Mouse (Mus musculus): ENCODE measurements around the gene Gm6034. TPM values are rescaled to one million over a fixed set of nuclear protein-coding genes. Genes with fewer than 3 reads are reported as not detected.

The Gm6034 gene
- polyA plus RNA-seq, 1 experiment = 0.22 TPM

DNA sequence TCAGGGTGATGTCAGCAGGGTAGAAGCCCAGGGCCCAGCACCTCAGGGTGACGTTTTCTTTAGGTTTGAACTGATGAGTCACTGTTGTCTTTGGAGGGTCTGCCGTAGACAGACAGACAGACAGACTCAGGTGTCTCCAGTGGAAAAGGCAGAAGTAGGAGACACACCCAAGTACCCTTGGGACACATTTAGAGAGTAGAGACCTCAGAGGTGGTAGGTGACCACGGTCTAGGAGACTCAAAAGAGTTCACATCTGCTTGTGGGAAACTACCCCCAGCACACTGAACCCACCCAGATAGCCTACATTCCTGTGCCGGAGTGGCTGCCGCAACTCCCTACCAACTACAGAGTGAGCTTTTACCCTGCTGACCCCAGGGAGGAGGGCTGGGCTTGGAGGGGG is 27.8 kb upstream of the Gm6034 start:
- TF ChIP-seq CTCF (IDR thresholded peaks at IDR 0.05; ENCODE audit: extremely low read depth, insufficient read depth, insufficient read length, insufficient replicate concordance) = no peak
- TF ChIP-seq POLR2A (IDR thresholded peaks at IDR 0.05; ENCODE audit: low read depth, low read length) = no peak
- H3K4me1 ChIP-seq (ENCODE audit: control insufficient read depth, insufficient read depth, insufficient read length) = peaks cover 9% of the 10 kb centered on the region; the same call in 1 of the 2 replicates
- H3K4me3 ChIP-seq (ENCODE audit: extremely low read depth, insufficient read depth, insufficient read length) = no peak overlapping the region
- H3K36me3 ChIP-seq (ENCODE audit: control insufficient read depth, insufficient read depth, low read length) = peaks cover 33% of the 10 kb centered on the region
- no peaks in the 10 kb centered on the region for H3K27me3 ChIP-seq (ENCODE audit: control insufficient read depth, insufficient read depth, low read length)
- no peak overlapping the region for H3K27ac ChIP-seq (ENCODE audit: insufficient read depth, low read length)
- DNase-seq (ENCODE audit: low read depth in 1 of 2, low spot score in 2 of 2) = no peak
- WGBS = 91% methylated on average over 5 of the region's 5 CpGs

DNA sequence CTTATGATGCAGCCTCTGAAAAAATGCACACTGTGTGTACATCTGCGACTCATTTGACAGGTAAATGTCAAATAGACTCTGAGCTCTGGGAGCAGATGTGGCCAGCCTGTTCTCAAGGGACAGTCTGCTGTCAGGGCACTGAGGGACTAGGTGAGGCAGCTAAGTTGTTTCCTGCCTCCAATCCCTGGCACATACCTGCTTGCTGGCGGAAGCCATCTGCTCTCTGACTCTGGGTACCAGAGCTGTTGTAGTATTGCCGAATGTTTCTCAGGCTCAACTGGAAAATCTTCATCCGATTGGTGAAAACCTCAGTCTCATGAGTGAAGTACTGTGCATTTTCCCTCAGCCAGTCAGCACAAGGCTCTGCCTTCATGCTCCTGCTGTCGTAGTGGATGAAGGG is 25.7 kb upstream of the Gm6034 start:
- Histone ChIP-seq H3K36me3 (ENCODE audit: control insufficient read depth, insufficient read depth, low read length) (peaks cover 33% of the 10 kb centered on the region), H3K27me3 (ENCODE audit: control insufficient read depth, insufficient read depth, low read length) (no peaks in the 10 kb centered on the region), H3K4me3 (ENCODE audit: extremely low read depth, insufficient read depth, insufficient read length) (no peak overlapping the region), H3K27ac (ENCODE audit: insufficient read depth, low read length) (no peak overlapping the region), H3K4me1 (ENCODE audit: control insufficient read depth, insufficient read depth, insufficient read length) (peaks cover 18% of the 10 kb centered on the region)
- TF ChIP-seq POLR2A (IDR thresholded peaks at IDR 0.05; ENCODE audit: low read depth, low read length) (no peak), CTCF (IDR thresholded peaks at IDR 0.05; ENCODE audit: extremely low read depth, insufficient read depth, insufficient read length, insufficient replicate concordance) (no peak)
- DNase-seq (ENCODE audit: low read depth in 1 of 2, low spot score in 2 of 2) = no peak
- WGBS = 93% methylated on average over 5 of the region's 5 CpGs

DNA sequence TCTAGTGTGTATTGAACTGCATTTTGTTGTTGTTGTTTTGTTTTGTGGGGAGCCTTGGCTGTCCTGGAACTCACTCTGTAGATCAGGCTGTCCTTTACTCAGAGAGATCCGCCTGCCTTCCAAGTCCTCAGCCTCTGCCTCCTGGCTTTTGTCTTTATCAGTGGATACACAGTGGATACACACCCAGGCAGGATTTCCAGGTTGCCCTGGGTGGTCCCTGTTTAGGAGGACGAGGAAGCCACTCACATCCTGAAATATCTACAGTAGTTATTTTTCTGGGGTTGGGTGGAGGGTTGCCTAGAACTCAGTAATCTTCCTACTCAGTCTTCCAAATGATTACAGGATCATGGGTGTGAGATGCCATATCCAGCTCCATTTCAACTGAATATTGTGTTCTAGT is 23.8 kb upstream of the Gm6034 start:
- TF ChIP-seq POLR2A (IDR thresholded peaks at IDR 0.05; ENCODE audit: low read depth, low read length) = no peak
- Histone ChIP-seq H3K27me3 (ENCODE audit: control insufficient read depth, insufficient read depth, low read length) (no peaks in the 10 kb centered on the region), H3K4me1 (ENCODE audit: control insufficient read depth, insufficient read depth, insufficient read length) (peaks cover 30% of the 10 kb centered on the region), H3K27ac (ENCODE audit: insufficient read depth, low read length) (peak overlapping the region; percentile 43; the same call in 1 of the 2 replicates), H3K4me3 (ENCODE audit: extremely low read depth, insufficient read depth, insufficient read length) (peak overlapping the region; percentile 47; the same call in 1 of the 2 replicates), H3K36me3 (ENCODE audit: control insufficient read depth, insufficient read depth, low read length) (peaks cover 33% of the 10 kb centered on the region)
- WGBS = 45% methylated on average over 2 of the region's 2 CpGs
- DNase-seq (ENCODE audit: low read depth in 1 of 2, low spot score in 2 of 2) = no peak

DNA sequence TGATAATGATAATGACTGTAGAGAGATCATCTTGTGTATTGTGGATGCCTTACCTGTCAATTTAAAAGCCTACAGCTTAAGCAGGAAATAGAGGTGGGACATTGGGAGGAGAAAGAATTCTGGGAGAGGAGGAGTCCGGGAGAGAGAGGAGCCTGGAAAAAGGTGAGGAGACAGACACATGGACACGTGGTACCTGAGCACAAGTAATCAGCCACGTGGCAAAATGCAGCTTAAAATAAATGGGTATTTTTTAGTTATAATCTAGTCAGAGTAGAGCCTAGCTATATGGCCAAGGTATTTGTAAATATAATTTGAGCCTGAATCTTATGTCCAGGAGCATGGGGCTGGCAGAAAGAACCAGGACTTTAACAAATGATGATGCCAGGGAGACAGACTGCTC is 23.2 kb upstream of the Gm6034 start:
- no peak for DNase-seq (ENCODE audit: low read depth in 1 of 2, low spot score in 2 of 2)
- H3K27ac ChIP-seq (ENCODE audit: insufficient read depth, low read length) = peak overlapping the region; percentile 95
- TF ChIP-seq POLR2A (IDR thresholded peaks at IDR 0.05; ENCODE audit: low read depth, low read length) = no peak
- no peaks in the 10 kb centered on the region for H3K27me3 ChIP-seq (ENCODE audit: control insufficient read depth, insufficient read depth, low read length)
- H3K36me3 ChIP-seq (ENCODE audit: control insufficient read depth, insufficient read depth, low read length) = peaks cover 28% of the 10 kb centered on the region
- 39% methylated on average over 3 of the region's 3 CpGs for WGBS
- H3K4me1 ChIP-seq (ENCODE audit: control insufficient read depth, insufficient read depth, insufficient read length) = peaks cover 36% of the 10 kb centered on the region
- peak overlapping the region; percentile 73 for H3K4me3 ChIP-seq (ENCODE audit: extremely low read depth, insufficient read depth, insufficient read length)

DNA sequence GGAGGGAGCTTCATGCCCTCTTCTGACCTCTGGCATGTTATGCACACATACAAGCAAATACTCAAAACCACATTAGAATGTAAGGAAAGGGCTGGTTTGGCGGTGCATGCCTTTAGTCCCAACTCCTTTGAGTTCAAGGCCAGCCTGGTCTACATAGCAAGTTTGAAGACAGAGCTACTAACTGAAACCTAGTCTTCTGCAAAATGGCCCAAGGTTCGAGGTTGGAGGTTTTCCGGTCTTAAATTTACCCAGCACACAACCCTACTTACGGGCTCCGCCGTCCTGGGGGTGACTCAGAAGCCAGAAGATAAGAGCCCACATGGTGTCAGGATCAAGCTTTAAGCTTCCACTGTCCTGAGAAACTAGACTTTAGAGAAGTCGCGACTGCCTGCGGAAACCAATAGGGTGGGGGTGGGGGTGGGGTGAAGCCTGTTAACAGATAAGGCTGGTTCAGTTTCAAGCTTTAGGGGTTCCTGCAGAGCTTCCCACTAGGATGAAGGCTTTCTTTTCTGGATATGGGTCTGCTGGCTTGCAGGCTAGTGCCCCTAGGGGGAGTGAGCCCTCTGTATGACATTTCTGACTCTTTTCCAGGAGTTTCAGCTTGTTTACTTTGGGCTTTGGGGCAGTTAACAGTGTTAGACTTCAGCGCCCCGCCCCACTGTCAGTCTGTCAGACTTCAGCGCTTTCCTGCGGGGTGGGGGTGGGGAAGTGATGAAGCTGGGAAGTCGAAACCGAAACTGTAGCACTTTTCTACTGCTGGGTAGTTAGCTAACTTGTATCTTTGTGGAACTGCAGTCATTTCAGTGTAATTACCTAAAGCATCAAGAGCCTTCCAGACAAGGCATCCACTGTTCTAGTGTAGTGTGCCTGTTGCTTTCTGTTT is 22.3 kb upstream of the Gm6034 start, which contains the start of gene H2-T24:
Gene H2-T24, minus strand, starts transcription at position 370 of the 883 bp plus-strand sequence.
- peaks cover 37% of the 10 kb centered on the region for H3K4me1 ChIP-seq (ENCODE audit: control insufficient read depth, insufficient read depth, insufficient read length)
- peak; percentile 81 to 89 for DNase-seq (ENCODE audit: low read depth in 1 of 2, low spot score in 2 of 2)
- H3K4me3 ChIP-seq (ENCODE audit: extremely low read depth, insufficient read depth, insufficient read length) = peak within 1 kb of the TSS; percentile 73
- WGBS = 3% methylated on average over 15 of the region's 15 CpGs
- TF ChIP-seq CTCF (IDR thresholded peaks at IDR 0.05; ENCODE audit: extremely low read depth, insufficient read depth, insufficient read length, insufficient replicate concordance) (no peak), POLR2A (IDR thresholded peaks at IDR 0.05; ENCODE audit: low read depth, low read length) (peak; percentile 4; the same call in 1 of the 2 replicates)
- H3K36me3 ChIP-seq (ENCODE audit: control insufficient read depth, insufficient read depth, low read length) = peaks cover 20% of the 10 kb centered on the region
- no peaks in the 10 kb centered on the region for H3K27me3 ChIP-seq (ENCODE audit: control insufficient read depth, insufficient read depth, low read length)
- peak within 1 kb of the TSS; percentile 95 for H3K27ac ChIP-seq (ENCODE audit: insufficient read depth, low read length)

DNA sequence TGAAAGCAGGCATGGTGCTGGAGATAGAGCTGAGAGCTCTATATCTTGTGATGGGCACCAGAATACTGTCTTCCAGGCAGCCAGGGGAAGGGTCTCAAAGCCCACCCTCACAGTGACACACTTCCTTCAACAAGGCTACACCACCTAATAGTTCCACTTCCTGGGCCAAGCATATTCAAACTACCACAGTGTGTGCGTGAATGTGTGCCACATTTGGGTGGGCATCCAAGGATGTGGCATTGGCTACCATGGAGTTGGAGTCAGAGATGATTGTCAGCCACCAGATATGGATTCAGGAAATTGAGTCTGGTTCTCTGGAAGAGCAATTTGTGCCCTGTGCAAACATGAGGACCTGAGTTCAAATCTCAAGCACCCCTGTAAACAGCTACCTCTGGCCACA is 21.5 kb upstream of the Gm6034 start:
- 41% methylated on average over 1 of the region's 1 CpGs for WGBS
- Histone ChIP-seq H3K27ac (ENCODE audit: insufficient read depth, low read length) (peak overlapping the region; percentile 95), H3K4me3 (ENCODE audit: extremely low read depth, insufficient read depth, insufficient read length) (no peak overlapping the region; the same call in 1 of the 2 replicates), H3K27me3 (ENCODE audit: control insufficient read depth, insufficient read depth, low read length) (no peaks in the 10 kb centered on the region), H3K36me3 (ENCODE audit: control insufficient read depth, insufficient read depth, low read length) (peaks cover 11% of the 10 kb centered on the region), H3K4me1 (ENCODE audit: control insufficient read depth, insufficient read depth, insufficient read length) (peaks cover 37% of the 10 kb centered on the region)
- no peak for DNase-seq (ENCODE audit: low read depth in 1 of 2, low spot score in 2 of 2)
- no peak for TF ChIP-seq POLR2A (IDR thresholded peaks at IDR 0.05; ENCODE audit: low read depth, low read length)
- TF ChIP-seq CTCF (IDR thresholded peaks at IDR 0.05; ENCODE audit: extremely low read depth, insufficient read depth, insufficient read length, insufficient replicate concordance) = no peak

DNA sequence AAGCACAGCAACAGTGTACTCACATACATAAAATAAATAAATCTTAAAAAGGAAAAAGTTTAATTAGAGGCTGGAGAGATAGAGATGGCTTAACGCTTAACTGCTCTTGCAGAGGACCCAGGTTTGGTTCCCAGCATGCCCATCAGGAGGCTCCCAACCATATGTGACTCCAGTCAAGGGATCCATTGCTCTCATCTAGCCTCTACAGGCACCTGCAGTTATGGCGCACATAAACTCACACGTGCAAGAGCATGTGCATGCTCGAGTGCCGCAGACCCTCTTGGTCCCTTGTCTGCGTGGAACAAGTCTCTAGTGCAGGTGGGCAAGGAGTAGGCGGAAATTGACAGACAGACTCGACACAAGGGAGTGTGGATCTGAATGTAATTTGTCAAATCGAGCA is 20.7 kb upstream of the Gm6034 start:
- TF ChIP-seq CTCF (IDR thresholded peaks at IDR 0.05; ENCODE audit: extremely low read depth, insufficient read depth, insufficient read length, insufficient replicate concordance) (no peak), POLR2A (IDR thresholded peaks at IDR 0.05; ENCODE audit: low read depth, low read length) (no peak)
- DNase-seq (ENCODE audit: low read depth in 1 of 2, low spot score in 2 of 2) = no peak
- Histone ChIP-seq H3K4me1 (ENCODE audit: control insufficient read depth, insufficient read depth, insufficient read length) (peaks cover 37% of the 10 kb centered on the region), H3K27me3 (ENCODE audit: control insufficient read depth, insufficient read depth, low read length) (no peaks in the 10 kb centered on the region), H3K4me3 (ENCODE audit: extremely low read depth, insufficient read depth, insufficient read length) (no peak overlapping the region), H3K27ac (ENCODE audit: insufficient read depth, low read length) (peak overlapping the region; percentile 95), H3K36me3 (ENCODE audit: control insufficient read depth, insufficient read depth, low read length) (peaks cover 3% of the 10 kb centered on the region)
- 73% methylated on average over 9 of the region's 9 CpGs for WGBS
